Mouse (Mus musculus): ENCODE measurements at regions not wholly inside any gene's neighbourhood (a gene's known extent, or its start where the extent isn't known, plus 50 kb on each side); places are given as distances from the start of the nearest gene placed in this dataset.

GRCm38 (mm10) chr13:51920511-51921351, 74.3 kb downstream of the Gadd45g start:
- TF ChIP-seq CTCF (IDR thresholded peaks at IDR 0.05; ENCODE audit: extremely low read depth, insufficient read depth, insufficient read length, insufficient replicate concordance) (no peak), POLR2A (IDR thresholded peaks at IDR 0.05; ENCODE audit: low read depth, low read length) (no peak)

Measured in spleen, adult 2 months (tissue).